Mouse (Mus musculus) T-helper 2 cell (primary cell): Measurements from ENCODE around the gene Jsrp1.

Source experiments
- in situ Hi-C: fragments of 300-600 bp; cut with MboI, MseI; formaldehyde crosslinking; loops from one replicate; pipeline ENCODE4 v1.15.1; 2025; ENCODE audit warnings: high pct_unique_total_duplicates

The Jsrp1 gene

DNA sequence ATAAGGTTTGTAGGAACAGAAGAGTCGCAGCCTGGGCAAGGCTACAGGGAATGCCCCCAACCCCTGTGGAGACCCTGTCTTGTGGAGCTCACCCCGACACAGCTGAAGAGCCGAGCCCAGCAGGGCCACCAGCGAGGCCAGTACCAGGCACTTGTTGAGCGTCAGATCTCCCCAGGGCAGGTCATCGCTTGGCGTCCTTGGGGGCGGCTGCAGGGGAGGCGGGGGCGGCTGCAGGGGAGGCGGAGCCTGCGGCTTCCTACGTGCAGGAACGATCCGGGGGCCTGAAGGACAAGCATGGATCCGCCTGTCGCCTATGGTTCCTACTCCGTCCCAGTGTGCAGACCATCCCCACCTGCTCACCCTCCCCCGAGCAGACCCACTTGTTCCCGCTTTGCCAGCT is 3.2 kb downstream of the Jsrp1 start:
- in situ Hi-C loops = no loop called here

- in situ Hi-C loops = no loop called here
Observed at GRCm38 (mm10) chr10:80808985-80809632, 4.2 kb downstream of the Jsrp1 start.

DNA sequence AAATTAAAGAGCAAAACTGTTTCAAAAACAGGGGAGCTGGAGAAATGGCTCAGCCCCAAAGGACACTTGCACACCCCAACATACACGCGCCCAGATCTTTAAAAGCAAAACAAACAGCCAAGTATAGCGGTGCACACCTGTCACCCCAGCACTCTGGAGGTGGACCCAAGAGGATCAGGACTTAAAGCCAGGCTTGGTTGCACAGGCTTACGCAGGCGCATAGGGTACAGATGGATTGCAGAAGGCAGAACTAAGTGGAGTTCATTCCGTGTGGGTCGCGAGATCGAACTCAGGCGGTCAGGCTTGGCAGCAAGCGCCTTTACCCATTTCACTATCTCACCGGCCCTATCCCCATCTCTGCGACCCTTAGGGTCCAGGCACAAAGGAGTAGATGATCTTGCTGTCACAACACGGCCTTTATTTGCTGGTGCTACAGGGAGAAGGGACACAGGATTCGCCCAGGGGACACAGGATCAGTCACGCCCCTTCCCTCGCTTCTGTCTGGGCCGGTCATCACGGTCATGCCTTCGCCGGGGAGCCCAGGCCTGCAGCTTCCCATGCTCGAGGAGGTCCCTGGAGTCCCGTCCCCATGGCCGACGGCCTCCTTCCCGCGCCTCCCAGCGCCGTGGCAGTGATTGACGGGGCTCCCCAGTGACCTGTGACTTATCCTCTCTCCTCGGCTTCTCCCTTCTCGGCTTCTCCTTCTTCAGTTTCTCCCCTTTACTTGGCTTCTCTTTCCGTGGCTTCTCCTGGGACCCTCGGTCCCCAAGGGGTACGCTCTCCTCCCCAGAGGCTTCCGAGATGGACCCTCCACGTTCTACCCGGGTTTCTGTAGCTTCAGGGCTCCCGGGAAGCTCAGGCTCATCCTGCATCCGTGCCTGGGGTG is 5.0 kb downstream of the Jsrp1 start:
- in situ Hi-C loops = no loop called here

DNA sequence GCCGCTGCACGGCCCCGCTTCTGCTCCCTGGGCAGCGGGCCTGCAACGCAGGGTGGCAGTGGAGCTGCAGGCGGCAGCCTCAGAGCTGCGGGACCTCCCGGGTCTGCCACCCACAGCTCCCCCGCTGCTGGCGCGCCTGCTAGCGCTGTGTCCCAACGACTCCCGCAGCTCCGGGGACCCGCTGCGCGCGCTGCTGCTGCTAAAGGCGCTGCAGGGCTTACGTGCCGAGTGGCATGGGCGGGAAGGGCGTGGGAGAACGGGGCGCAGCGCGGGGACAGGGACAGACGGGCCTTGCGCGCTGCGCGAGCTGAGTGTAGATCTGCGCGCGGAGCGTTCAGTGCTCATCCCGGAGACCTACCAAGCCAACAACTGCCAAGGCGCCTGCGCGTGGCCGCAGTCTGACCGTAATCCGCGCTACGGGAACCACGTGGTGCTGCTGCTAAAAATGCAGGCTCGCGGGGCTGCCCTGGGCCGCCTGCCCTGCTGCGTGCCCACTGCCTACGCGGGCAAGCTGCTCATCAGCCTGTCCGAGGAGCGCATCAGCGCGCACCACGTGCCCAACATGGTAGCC is 6.2 kb downstream of the Jsrp1 start:
- in situ Hi-C loops = no loop called here

- in situ Hi-C loops = no loop called here
Observed at GRCm38 (mm10) chr10:80806341-80807056, 6.8 kb downstream of the Jsrp1 start.

- in situ Hi-C loops = no loop called here
Observed at GRCm38 (mm10) chr10:80805925-80806324, 7.4 kb downstream of the Jsrp1 start.

DNA sequence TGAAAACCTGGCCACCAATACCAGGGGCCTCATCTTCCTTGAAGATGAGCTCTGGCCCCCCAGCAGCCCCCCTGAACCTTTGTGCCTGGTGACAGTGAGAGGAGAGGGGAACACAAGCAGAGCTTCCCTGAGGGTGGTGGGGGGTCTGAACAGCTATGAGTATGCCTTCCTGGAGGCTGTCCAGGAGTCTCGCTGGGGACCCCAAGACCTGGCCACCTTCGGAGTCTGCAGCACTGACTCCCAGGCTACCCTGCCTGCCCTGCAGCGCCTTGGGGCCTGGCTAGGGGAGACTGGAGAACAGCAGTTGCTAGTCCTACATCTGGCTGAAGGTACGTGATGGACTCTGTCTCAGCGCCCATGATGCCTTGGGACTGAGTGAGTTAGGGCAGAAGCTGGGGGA is 8.0 kb downstream of the Jsrp1 start:
- in situ Hi-C loops = no loop called here

GRCm38 (mm10) chr10:80804916-80805315 is 8.4 kb downstream of the Jsrp1 start, which contains the start of gene Amh:
Gene Amh, plus strand, starts transcription at chr10:80805243.
- in situ Hi-C loops = no loop called here

GRCm38 (mm10) chr10:80804340-80804739 is 9.0 kb downstream of the Jsrp1 start:
- in situ Hi-C loops = no loop called here

GRCm38 (mm10) chr10:80802996-80803395 is 10.3 kb downstream of the Jsrp1 start:
- in situ Hi-C loops = no loop called here

- in situ Hi-C loops = no loop called here
Observed at GRCm38 (mm10) chr10:80802204-80802912, 10.9 kb downstream of the Jsrp1 start.

GRCm38 (mm10) chr10:80799070-80799566 is 14.2 kb downstream of the Jsrp1 start:
- in situ Hi-C loops = loop anchor here (5.0 kb wide), 1 partner anchor 52 kb away; no protein-coding TSS in a partner anchor

DNA sequence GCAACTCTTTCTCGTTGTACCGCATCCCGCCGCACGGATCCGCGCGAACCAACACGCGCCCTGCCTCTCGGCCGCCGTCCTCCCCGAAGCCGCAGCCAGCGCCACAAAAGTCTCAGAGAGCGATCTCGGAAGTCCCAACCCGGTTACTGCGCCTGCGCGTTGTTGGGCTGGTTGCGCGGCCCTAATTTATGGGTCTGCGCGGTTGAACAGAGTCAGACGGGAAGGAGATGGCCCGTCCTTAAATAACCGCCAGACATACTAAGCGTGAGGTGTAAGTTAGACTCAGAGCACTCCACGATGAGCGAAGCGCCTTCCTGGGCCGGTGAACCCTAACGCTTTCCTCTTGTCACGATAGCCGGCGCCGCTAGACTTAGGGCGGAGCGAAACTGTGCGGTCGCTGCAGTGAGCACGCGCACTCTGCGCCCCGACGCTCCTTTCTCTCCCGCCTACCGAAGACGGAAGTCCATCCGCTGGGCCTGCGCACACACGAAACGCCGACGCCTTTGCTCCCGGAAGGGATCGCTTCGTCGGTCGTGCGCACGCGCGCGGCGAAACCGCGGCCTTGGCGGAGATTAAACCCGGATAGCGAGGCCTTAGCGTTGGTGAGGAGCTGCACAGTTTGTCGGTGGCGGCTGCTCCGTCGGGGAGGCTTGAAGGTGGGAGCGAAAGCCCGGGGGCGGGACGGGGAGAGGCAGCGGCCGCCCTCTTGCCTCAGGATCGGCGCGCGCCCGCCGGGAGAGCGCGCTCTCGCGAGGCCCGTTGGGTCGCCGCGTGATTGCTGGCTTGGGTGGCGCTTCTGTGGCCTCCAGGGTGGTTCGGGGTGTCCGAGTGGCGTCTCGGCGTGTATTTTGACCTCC is 14.9 kb downstream of the Jsrp1 start, which contains the start of the genes Sf3a2 and Plekhj1:
Gene Sf3a2, plus strand, starts transcription at position 49 of the 857 bp plus-strand sequence.
Gene Plekhj1, minus strand, starts transcription at position 477 of the 857 bp plus-strand sequence.
- in situ Hi-C loops = loop anchor here (5.0 kb wide), 1 partner anchor 51 kb away; no protein-coding TSS in a partner anchor

DNA sequence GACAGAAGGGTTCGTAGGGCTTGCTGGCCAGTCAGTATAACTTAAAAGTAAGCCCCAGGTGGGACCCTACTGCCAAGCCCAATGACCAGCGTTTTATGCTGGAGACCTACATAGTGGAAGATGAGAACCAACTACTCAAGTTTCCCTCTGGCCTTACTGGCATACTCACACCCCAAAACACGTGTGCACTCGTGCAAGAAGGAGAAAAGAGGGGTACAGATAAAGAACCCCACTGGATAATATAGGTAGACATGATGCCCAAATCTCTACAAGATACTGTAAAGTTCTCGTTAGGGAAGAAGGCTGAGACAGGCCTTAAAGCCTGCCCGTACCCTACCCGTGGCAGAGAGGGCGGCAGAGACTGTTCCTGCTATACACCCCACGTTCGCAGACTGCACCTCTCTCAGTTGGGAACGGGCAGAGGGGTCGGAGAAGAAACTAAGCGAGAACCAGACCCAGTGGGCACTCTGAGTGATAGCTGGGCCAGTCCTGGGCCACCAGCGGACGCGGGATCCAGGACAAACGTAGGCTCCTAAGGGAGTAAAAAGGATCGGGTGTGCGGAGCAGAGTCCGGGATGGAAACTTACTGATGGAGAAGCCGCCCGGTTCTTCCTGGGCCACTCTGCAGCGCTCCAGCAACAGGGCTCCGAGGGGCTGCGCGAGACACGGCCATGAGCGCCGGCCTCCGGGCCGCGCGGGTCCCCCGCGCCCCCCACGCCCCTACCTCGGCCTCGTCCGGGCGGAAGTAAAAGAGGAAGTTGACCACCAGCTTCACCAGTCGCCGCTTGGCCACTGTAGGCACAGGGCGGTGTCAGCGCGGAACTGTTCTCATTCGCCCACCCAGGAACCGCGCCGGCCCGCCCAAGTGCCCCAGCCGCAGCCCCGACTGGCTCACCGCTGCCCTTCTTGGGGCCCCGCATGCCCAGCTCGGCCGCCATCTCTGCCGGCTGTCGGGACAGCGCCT is 15.8 kb downstream of the Jsrp1 start:
- in situ Hi-C loops = loop anchor here (5.0 kb wide), 1 partner anchor 50 kb away; no protein-coding TSS in a partner anchor

DNA sequence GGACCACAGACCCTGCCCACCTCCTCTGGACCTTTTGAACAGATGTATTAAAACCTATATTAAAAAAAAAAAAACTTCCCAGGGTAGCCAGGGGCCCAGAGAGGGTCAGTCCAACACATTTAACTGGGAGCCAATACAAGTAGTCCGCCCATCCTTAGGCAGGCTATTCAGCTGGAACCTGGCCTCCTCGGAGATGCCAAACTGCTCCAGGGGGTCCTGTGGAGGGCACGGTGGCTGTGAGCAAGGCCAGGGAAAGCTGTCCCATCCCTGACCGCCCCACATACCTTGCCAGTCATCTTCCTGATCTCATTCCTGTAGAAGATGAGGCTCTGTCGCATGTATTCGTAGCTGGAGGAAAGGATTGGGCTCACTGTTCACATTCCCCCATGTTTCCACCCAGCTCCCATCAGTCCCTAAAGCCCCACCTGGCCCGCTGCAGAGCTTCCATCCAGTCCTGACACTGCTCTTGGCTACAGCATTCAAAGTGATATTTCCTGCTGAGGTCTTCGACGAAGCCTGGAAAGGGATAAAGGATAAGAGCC is 16.9 kb downstream of the Jsrp1 start:
- in situ Hi-C loops = loop anchor here (5.0 kb wide), 1 partner anchor 49 kb away; no protein-coding TSS in a partner anchor

DNA sequence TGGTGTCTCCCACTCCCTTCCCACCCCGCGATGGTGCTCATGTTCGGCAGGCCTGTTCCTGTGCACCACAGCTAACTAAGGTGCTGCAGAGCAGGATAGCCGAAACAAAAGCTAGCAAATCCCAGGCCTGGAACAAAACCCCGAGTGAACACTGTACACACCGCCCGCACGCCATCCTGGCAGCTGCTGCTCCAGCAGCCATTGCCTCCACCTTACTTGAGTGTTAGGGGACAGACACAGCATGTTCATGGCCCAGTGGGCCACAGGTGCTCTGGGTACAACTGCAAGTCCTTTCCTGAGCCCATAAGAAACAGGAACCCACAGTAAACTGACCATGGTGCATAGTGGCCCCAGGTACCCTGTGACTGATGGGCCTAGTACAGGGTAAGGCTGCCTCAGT is 18.5 kb downstream of the Jsrp1 start:
- in situ Hi-C loops = loop anchor here (5.0 kb wide), 1 partner anchor 47 kb away; no protein-coding TSS in a partner anchor

- in situ Hi-C loops = no loop called here
Observed at GRCm38 (mm10) chr10:80793803-80794202, 19.5 kb downstream of the Jsrp1 start.
